Mouse (Mus musculus) lung, postnatal 0 days (tissue): ENCODE results near the gene Rhbdf2.
A peak's percentile ranks its signal among the peaks of the same experiment; 100 is the strongest.

Experiments used
- CTCF ChIP-seq: IDR thresholded peaks from 2 replicates; pipeline ENCODE4 v1.5.1; 2016; ENCODE audit warnings: antibody characterized with exemption, mild to moderate bottlenecking
- EP300 ChIP-seq: IDR thresholded peaks from 2 replicates; pipeline ENCODE4 v1.6.1; 2016; ENCODE audit warnings: antibody characterized with exemption, mild to moderate bottlenecking, control low read depth

GRCm38 (mm10) chr11:116550748-116551147, 76.1 kb downstream of the Rhbdf2 start:
- TF ChIP-seq CTCF, result no peak
- 0 out of 2 replicates have a peak, but pooled peaks have one; percentile 24 for TF ChIP-seq EP300
